Mouse (Mus musculus): Measurements from ENCODE around the gene Fcrlb. TPM values are rescaled to one million over a fixed set of nuclear protein-coding genes. Genes with fewer than 3 reads are reported as not detected.
"Not testable (repeated sequence)": the region's sequence is repeated elsewhere in the genome, so short reads cannot be mapped to it uniquely, and the experiment has no call there.

Fcrlb gene
- polyA plus RNA-seq (2017; shearing (Covaris generic)) = not detected

DNA sequence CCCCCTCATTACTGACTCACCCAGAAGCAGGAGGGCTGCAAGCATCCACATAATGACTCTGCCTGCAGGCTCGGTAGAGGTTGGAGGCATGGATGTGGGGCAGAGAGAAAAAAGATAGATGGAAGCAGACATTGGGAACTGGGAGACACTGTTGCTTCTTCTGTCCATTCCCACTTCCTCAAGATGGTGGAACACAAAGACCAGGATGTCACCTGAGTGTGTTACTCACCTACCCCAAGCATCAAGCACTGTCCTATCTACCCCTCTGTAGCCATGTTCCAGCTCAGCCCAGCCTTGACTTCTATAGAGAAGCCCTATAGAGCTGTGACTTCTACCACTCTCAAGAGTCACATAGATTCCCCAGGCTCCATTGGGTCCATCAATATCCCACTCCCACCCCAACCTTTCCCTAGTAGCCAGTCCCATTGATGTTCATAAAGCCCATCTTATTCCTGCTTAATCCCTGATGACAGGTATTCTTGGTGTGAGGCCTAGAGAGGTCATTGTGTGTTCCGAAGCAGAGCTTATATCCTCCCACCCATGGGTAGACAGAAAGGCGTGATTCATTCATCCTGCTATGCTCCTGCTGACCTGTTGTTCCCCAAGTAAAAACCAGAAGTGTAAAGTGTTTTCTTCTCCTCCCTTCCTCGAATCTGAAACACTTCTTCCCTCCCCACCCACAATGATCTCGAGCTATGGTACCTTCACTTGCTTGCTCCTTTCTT is at the start of gene Fcrlb:
Gene Fcrlb (minus strand): TSS at position 51 of the 725 bp plus-strand sequence.
- no peak for ATAC-seq

DNA sequence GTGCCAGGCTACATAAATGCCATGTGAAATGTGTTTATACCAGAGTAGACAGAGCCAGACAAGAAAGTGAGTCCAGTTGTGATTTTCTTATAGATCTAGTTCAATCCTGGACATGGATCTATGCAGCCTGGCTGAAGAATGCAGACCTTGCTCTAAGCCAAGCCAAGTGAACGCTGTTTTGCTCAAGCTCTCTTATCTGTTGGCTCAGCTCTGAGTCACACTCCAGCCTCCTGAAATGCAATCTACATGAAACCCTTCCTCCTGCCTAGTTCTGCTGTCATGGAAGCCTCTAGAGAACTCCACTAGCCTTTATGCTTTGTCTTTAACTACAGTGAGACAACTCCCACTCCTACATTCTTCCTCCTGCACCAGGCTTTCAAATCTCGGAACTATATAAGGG is 49.6 kb upstream of the Fcrlb start:
- no peak for ATAC-seq

DNA sequence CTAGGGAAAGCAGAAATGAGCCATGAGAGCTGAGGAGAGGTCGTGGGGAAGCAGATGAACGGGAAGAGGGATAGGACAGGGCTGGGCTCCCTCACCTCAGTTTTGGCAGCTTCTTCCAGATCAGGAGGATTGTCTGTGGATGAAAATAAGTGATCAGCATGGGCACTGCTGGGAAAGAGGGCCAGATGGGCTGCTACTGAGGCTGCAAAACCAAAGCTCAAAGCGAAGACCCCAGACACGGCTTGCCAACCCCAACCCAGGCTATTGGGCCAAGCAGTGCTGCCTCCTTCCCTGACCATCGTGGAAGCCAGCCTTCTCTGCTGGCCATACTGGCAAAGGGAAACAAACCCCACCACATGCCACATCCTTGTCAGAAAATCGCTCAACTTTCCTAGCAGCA is 48.4 kb upstream of the Fcrlb start:
- ATAC-seq = no peak

DNA sequence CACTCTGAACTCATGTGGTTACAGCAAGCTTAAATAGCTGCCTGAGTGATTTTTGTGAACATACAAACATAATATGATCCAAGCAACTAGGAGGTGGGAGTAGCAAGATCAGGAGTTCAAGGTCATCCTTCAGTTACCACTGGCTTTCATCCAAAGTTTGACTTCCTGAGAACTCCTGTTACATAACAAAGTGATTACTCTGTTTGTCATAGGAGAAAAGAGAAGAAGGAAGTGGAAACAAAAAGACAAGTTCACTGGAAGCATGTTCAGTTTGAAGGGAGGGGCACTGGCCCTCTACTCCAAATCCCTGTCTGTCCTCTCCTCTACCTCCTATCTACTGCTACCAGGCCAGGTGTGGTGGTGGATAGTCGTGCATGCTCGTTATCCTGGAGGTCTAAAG is 47.0 kb upstream of the Fcrlb start:
- no peak for ATAC-seq

DNA sequence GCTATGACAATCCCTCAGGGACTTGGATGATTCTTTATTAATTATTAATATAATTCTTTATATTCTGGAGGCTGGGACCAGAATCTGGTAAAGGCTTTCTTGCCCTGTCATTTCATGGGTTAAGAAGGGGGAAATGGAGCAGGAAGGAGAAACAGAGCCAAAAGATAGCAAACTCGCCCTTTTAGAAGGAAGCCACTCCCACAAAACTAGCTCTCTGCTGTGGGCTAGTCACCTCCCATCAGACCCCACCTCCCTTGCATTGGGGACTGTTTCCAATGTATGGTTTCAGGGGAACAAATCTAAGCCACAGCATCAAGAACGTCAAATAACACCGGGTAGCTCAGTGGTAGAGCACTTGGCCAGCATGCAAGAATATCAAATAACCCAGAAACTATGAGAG is 45.5 kb upstream of the Fcrlb start:
- ATAC-seq = no peak

DNA sequence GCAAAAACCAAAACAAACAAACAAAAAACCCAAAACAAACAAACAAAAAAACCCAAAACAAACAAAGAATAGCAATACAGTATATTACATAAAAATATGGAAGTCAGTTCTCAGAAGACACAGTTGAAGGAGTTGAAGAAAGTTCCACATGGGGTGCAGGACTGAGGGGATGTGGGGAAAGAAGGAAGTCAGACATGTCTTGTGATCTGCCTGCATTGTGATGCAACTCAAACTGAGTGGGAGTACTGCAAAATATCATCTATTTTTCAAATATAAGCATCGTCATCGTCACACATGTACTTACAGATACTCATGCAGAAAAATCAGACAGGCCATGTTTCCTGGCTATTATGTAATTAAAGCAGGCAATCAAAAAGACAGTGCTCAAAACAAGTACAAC is 40.5 kb upstream of the Fcrlb start:
- ATAC-seq = no peak

DNA sequence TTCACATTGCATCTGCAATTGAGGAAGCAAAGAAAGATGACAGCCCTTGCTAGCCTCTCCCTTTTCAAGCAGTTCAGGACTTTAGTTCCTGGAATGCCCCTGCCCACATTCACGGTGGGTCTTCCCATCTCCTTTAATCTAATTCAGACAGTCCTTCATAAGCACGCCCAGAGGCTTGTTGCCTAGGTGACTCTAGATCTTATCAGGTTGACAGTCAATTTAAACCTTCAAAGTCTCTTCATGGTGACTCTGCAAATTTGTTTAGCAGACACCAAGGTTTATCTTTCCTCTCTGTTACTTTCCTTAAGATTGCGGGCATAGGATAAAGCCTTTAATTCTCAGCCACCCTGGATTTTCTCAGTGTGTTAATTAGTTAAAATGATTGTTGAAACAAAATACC is 38.0 kb upstream of the Fcrlb start:
- ATAC-seq = no peak

DNA sequence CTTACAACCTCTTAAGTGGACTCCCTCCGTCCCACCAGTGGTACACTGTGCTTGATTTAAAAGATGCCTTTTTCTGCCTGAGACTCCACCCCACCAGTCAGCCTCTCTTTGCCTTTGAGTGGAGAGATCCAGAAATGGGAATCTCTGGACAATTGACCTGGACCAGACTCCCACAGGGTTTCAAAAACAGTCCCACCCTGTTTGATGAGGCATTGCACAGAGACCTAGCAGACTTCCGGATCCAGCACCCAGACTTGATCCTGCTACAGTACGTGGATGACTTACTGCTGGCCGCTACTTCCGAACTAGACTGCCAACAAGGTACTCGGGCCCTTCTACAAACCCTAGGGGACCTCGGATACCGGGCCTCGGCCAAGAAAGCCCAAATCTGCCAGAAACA is 32.2 kb upstream of the Fcrlb start:
- ATAC-seq = not testable (repeated sequence)

DNA sequence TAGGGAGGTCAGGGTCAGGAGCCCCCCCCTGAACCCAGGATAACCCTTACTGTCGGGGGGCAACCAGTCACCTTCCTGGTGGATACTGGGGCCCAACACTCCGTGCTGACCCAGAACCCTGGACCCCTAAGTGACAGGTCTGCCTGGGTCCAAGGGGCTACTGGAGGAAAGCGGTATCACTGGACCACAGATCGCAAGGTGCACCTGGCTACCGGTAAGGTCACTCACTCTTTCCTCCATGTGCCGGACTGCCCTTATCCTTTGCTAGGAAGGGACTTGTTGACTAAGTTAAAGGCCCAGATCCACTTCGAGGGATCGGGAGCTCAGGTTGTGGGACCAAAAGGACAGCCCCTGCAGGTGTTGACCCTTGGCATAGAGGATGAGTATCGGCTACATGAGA is 31.4 kb upstream of the Fcrlb start:
- not testable (repeated sequence) for ATAC-seq

DNA sequence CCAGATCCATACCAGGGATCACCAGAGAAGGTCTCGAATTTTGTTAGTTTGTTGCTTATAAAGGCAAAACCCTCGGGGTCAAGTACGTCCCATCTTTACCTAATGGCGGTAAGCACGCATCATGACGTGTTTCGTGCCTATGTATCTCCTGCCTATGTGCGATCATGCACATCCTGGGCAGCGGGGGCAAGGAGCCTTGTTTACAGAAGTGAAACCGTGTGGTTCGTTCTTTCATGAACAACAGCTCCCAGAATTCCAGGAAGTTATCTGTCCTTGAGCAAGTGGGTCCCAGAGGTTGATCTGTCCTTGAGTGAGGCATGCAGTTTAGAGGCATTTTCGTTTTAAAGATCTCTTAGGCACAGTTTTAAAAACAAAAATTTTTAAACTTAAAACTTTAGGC is 26.5 kb upstream of the Fcrlb start:
- ATAC-seq = no peak

DNA sequence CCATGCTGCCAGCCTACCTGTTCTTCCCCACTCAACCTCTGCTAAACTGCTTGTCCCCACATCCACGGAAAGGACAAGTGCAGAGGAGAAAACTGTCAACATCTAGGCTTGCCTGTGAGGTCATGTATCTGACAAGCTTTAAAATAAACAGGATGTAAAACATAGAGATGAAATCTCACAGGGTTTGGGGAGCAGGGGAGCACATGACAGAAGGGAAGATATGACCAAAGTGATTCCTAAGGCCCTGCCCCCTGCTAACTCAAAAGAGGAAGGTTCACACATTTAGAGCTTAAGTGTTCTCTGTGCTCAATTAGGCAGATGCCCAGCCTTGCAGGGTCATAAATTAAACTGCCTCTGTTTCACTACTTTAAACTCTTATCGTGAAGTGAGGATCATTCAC is 21.6 kb upstream of the Fcrlb start:
- ATAC-seq = no peak

DNA sequence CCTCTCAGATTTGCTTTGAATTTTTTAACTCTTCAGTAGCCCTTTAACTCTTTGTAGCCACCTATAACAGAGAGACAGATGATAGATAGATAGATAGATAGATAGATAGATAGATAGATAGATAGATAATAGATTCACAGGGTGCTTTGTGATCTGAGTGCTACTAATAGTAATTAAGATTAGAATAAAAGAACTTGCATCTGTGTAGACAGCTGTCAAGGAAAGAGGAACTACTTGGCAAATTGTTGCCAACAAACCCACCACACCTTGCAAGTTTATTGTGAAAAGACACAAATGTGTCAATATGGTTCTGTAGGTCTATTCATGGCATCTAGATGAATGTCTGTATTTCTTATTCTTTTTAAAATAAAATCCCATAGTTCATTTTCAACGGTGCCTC is 21.2 kb upstream of the Fcrlb start:
- ATAC-seq = no peak

DNA sequence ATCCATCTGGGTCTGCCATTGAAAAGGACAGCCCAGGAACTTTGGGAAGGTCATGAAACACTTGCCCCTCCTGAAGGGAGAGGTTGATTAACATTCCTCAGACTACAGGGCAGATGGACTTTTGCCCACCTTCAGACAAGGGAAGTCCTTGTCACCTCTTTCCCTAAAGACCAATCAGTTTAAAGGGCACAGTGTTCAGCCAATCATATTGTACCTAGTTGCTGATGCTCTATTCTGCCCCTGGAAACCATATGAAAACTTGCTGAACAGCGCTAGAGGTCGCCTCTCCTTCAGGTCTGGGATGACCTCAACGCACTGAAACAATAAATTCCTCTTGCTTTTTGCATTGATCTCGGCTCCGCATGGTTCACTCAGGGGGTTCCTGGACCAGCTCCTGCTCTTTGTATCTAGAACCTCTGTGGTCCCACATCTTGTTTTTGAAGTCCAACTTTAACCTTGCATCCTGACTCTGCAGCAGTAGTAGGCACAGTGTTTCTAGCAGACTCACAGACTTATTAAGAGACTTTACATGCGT is 20.7 kb upstream of the Fcrlb start:
- ATAC-seq = no peak

DNA sequence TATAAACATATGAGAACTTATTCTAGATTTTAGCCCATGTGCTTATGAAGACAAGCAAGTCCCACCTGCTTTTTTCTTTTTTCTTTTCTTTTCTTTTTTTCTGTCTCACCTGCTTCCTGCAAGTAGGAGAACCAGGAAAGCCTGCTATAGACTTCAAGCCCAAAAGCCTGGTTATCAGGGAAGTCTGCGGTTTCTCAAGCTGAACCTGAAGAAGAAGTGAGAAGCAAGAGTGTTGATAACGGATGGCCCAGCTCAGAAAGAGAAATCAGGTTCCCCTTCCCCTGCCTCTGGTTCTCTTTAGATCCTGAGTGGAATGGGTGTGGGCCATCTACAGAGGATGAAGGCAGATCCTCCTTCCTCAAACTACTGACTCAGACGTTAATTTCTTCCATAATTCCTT is 19.3 kb upstream of the Fcrlb start:
- no peak for ATAC-seq

DNA sequence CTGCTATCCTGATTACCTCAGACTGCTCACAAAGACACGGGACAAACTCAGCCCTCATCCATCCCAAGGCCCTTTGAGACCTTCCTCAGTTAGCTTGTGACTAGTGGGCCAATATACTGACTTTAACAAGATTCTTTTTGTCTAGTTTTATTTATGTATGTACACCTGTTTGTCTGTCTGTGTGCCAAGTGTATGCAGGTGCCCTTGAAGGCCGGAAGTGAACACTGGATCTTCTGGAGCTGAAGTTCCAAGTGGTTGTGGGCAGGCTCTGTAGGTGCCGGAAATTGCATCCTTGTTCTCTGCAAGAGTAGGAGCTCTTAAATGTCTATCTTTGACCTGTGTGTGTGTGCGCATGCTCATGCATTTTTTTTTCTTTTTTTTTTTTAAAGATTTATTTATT is 16.5 kb upstream of the Fcrlb start:
- ATAC-seq = no peak

DNA sequence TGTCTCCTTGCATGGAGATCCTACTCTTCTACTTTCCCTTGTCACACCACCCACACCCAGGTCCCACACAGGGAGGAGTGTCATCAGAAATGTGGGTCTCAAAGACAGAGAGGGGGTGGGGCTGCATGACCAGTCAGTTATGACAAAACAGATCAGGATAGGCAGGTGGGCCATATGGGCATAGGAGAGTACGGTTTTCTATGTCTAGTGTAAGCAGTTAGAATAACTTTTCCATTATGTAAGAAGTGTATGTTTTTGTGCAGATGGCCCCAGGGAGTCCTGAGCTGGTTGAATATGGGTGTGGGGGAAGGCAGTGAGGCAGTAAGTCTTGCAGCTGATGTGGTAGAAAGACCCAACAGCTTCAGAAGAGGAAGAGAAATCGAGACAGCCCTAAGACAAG is 15.7 kb upstream of the Fcrlb start:
- no peak for ATAC-seq

DNA sequence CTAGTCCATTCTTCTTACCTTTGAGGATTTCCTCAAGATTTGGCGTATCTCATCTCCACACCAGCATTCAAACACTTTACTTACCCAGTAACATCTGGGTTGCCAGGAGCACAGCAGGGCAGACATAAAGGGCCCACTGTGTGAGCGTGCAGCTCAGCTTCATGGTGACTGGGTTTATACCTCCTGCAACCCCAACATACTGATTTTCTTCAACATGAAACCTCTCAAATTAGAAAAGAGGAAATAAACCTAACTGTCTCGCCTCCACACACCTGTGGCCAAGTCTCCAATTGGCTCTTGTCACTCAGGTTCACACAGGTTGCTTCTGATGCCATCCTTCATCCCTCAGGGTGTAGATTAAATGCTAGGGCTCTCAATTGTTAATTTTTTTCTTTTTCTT is 14.6 kb upstream of the Fcrlb start, which contains the start of gene Fcrla:
Gene Fcrla (minus strand): TSS at position 206 of the 400 bp plus-strand sequence.
- no peak for ATAC-seq

DNA sequence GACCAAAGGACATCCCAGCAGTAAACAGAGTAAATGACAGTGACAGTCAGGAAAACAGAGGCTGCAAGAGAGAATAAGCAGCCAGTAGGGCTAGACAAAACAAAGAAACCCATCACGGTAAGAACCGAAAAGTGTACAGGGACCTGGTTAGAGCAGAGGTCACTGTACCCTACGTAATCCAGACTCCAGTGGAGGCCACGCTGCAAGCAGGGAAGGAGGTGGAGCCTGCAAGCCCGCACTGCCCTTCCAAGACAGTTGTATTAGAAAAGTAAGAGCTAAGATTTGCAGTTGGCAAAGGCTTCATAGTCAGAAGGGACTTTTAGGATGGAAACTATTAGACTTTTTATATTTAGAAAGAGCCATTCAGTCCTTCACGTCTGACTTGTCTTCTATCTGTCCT is 14.2 kb upstream of the Fcrlb start:
- ATAC-seq = no peak

DNA sequence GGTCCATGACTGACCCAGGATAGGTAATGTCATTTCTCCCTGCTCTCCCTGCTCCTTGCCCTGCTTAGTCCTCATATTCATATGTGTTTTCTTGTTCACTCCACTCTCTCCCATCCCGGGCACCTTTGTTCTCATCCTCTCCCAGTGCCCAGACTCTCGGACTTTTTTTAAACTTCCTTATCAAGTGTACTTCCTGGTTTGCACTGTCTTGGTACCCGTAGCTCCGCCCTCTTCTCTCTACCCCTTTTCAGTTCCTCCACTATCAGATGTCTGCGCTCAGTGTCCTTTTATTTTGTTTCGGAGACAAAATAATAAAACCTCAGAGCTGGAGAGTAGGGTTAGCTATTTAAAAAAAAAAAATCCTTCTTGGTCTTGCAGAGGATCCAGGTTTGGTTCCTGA is 11.7 kb upstream of the Fcrlb start:
- peak; percentile 52 for ATAC-seq

DNA sequence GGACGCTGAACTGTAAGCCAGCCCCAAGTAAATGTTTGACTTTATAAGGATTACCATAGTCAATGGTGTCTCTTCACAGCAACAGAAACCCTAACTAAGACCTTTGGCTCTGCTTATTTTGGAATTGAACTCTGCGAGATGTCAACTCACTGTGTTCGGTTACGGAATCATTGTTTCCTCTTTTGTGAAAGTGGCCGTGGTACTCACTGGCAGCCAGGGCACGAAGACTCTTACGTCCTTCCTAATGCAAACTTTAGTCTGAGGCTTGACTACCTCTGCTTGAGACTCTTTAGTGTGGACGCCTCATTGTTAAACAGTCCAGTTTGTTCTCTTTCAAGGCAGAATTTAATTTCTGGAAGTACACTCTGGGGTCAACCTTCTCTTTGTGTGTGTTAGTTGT is 6.6 kb upstream of the Fcrlb start:
- no peak for ATAC-seq

DNA sequence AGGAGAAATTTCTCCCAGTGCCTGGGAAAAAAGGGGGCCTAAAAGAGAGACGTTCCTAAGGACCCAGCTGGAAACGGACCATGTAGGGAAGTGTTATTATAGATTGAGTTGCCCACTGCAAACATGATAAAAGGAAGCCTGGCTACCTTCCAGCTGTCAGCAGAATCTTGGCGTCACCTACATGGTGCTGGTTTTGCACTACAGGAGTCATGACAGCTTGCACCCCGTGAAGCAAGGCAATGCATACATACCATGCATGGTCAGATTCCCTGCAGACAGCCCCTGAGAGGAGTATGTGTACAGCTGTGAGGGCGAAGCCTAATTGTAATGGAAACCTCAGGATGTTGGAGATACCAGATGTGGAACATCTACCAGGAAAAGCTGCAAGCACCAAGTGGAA is 2.9 kb upstream of the Fcrlb start:
- ATAC-seq = no peak

DNA sequence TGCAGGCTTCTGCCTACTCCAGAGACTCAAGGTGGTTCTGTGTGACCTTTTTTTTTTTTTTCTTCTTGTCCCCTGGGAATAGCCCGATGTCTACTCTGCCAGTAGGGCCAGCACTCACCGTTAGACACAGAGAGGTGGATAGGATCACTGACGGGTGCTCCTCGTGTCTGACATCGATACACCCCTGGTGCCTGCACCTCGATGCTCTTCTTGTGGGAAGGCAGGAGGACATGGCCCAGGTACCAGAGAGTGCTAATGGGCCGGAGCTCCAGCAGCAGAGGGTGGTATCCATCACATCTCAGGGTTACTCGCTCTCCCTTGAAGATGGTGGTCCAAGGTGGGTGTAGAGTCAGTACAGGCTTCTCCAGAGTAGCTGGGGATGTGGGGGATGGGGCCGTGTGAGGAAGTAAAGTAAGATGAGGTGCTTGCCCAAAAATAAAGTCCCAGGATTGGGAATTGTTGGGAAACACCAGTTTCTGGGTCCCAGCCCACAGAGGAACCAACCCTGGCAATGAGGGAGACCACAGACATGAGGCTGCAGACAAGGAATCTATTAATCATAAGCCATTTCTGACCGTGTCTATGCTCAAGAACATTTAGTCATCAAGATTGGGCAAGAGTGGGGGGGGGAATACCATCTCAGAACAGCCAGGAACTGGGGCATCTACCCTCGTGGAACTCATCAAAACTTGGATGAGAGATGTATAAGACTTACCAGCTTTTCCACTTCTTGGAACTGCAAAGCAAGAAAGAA is 657 bp downstream of the Fcrlb start:
- ATAC-seq = no peak

DNA sequence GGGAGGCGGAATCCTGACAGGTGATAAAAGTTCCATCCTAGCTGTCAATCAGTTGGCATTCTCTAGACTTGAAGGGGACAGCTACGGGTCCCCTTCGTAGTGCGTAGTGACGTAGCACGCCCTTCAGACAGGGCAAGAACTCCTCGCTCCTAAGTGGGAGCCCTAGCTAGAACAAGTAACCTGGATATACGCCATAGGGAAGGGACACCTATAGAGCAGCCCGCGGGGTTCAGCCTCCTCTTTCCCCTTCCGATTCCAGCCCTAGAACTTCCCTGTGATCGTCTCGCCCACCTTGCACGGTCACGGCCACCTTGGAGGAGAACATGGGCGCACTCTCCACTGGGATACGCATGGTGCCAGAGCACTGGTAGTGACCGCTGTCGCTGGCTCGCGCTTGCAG is 4.4 kb downstream of the Fcrlb start:
- no peak for ATAC-seq

Measured in activated CD4-positive, CD25-positive, alpha-beta regulatory T cell, adult 4 months (primary cell).